17 mouse cellular contexts compared by ENCODE assay signal in genomic region chr2:129385331-129385730, GRCm38 (mm10). TPM values are rescaled to one million over a fixed set of nuclear protein-coding genes. Genes with fewer than 3 reads are reported as not detected.
"Had no signal": no experiment of that assay in that cellular context is flagged by ENCODE, and none has a peak within 500 bp of the region (broad histone marks: within the 10 kb centered on the region; RNA-seq: fewer than 3 reads in every experiment).

No protein-coding gene starts in this region.

- H3K27me3 ChIP-seq: liver, embryonic 15.5 days; midbrain, embryonic 13.5 days; neural tube, embryonic 13.5 days had no signal

- H3K27ac ChIP-seq: kidney, postnatal 0 days; layer of hippocampus, adult 2 months; limb, embryonic 10.5 days; liver, embryonic 15.5 days; midbrain, embryonic 13.5 days; neural tube, embryonic 13.5 days; stomach, postnatal 0 days had no signal

- DNase-seq: kidney, adult 8-10 months; kidney, postnatal 36 days; lung, adult 2 months; lung, postnatal 36 days; right cerebral cortex, postnatal 14 days; thymus, postnatal 4 days had no signal

- H3K4me2 ChIP-seq: liver, embryonic 11.5 days; liver, embryonic 15.5 days; midbrain, embryonic 13.5 days; neural tube, embryonic 13.5 days had no signal

- H3K9ac ChIP-seq: liver, embryonic 15.5 days; midbrain, embryonic 13.5 days; neural tube, embryonic 13.5 days had no signal

- H3K4me1 ChIP-seq: limb, embryonic 10.5 days; liver, embryonic 15.5 days; midbrain, embryonic 13.5 days; neural tube, embryonic 13.5 days had no signal

- ATAC-seq: intestine, postnatal 0 days; lung, postnatal 0 days; midbrain, embryonic 13.5 days had no signal

- H3K9me3 ChIP-seq: limb, embryonic 10.5 days; liver, embryonic 15.5 days; midbrain, embryonic 13.5 days; neural tube, embryonic 13.5 days had no signal

- H3K36me3 ChIP-seq: limb, embryonic 10.5 days; liver, embryonic 15.5 days; midbrain, embryonic 13.5 days; neural tube, embryonic 13.5 days had no signal

- H3K4me3 ChIP-seq: layer of hippocampus, adult 2 months; limb, embryonic 10.5 days; liver, embryonic 15.5 days; midbrain, embryonic 13.5 days; neural tube, embryonic 13.5 days had no signal

RNA-seq across cellular contexts. Expression of gene Il1b, which starts 14.4 kb away (rescaled TPM):
- total RNA-seq: layer of hippocampus, adult 2 months; layer of hippocampus, postnatal 10 days had no signal
- polyA plus RNA-seq: limb, embryonic 10.5 days; midbrain, embryonic 13.5 days had no signal
